Mouse (Mus musculus): ENCODE data around the gene Tcea3. TPM values are rescaled to one million over a fixed set of nuclear protein-coding genes. Genes with fewer than 3 reads are reported as not detected.
A peak's percentile ranks its signal among the peaks of the same experiment; 100 is the strongest.

The Tcea3 gene
- polyA plus RNA-seq, 1 experiment from 2014 or later = 3.5 TPM

GRCm38 (mm10) chr4:136284455-136284854 is 36.9 kb downstream of the Tcea3 start, which contains the start of gene Zfp46:
Gene Zfp46, plus strand, starts transcription at chr4:136284683.
- H3K4me2 ChIP-seq (replicated peaks) = peak within 1 kb of the TSS; percentile 71
- peak within 1 kb of the TSS; percentile 53 for H3K9ac ChIP-seq (replicated peaks)
- peaks cover 44% of the 10 kb centered on the region for H3K4me1 ChIP-seq
- peaks cover 20% of the 10 kb centered on the region for H3K36me3 ChIP-seq
- peak within 1 kb of the TSS; percentile 90 for H3K27ac ChIP-seq (replicated peaks)
- no peak for ATAC-seq (ENCODE audit: low FRiP score, low read depth)
- H3K4me3 ChIP-seq = peak within 1 kb of the TSS; percentile 68
- peaks cover 11% of the 10 kb centered on the region for H3K27me3 ChIP-seq
- 31% methylated on average over 5 of the region's 5 CpGs for WGBS
- H3K9me3 ChIP-seq = peaks cover 10% of the 10 kb centered on the region; the same call in 1 of the 2 replicates

GRCm38 (mm10) chr4:136284891-136285290 is 37.4 kb downstream of the Tcea3 start:
- 31% methylated on average over 6 of the region's 6 CpGs for WGBS
- Histone ChIP-seq H3K27me3 (peaks cover 16% of the 10 kb centered on the region), H3K27ac (replicated peaks) (peak overlapping the region; percentile 90), H3K4me1 (peaks cover 47% of the 10 kb centered on the region), H3K4me2 (replicated peaks) (peak overlapping the region; percentile 71), H3K4me3 (peak overlapping the region; percentile 68), H3K36me3 (peaks cover 20% of the 10 kb centered on the region), H3K9me3 (peaks cover 10% of the 10 kb centered on the region; the same call in 1 of the 2 replicates), H3K9ac (replicated peaks) (peak overlapping the region; percentile 53)
- no peak for ATAC-seq (ENCODE audit: low FRiP score, low read depth)

DNA sequence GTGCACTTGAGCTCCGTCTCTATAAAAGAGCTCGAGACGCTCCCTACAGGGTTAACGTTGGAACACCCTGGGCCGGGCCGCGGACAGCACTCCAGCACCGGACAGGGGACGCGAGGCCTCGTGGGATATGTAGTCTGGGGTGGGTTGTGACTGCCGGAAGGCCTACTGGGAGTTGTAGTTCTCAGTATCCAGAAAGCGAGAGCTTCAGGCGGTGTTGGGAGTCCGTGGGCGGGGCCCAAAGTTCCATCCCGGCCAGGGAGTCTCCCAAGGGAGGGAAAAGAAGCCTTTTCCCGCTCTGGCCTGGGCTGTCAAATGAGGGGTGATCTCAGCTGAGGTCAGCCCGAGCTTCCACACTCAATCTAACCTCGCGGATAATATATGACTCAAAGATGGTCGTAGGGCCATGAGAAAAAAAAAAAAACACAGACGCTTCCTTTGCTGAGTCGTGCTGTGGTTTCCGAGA is 37.9 kb downstream of the Tcea3 start:
- Histone ChIP-seq H3K27me3 (peaks cover 21% of the 10 kb centered on the region), H3K9ac (replicated peaks) (peak overlapping the region; percentile 53), H3K36me3 (peaks cover 24% of the 10 kb centered on the region), H3K4me1 (peaks cover 52% of the 10 kb centered on the region), H3K4me3 (peak overlapping the region; percentile 68), H3K27ac (replicated peaks) (peak overlapping the region; percentile 90), H3K4me2 (replicated peaks) (peak overlapping the region; percentile 71), H3K9me3 (peaks cover 10% of the 10 kb centered on the region; the same call in 1 of the 2 replicates)
- ATAC-seq (ENCODE audit: low FRiP score, low read depth) = peak; percentile 93
- under 1% methylated on average over 25 of the region's 25 CpGs for WGBS

DNA sequence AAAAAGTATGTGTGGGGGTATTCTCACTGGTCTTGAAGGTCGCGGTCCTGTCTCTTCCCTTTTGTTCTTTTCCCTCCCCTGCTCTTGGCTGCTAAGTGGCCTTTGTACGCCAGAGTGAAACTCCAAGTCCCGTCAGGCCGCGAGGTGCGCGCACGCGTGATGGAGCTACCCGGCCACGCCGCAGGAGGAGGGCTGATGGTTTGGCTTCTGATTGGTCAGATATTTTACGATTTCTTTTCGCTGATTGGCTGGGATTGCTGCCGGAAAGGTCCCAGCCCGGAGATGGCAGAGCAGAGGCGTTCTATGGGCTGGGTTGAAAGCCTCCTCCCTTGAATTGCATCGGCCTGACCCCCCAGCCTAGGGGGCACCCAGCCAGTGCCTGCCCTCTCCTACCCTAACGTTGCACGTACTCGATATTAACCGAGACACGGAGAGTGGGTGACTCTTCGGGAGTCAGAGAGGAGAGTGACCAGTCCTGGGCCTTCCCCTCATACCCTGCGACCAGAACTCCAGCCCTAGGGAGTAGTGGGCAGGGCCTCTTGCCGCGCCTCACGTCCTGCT is 38.4 kb downstream of the Tcea3 start:
- peaks cover 30% of the 10 kb centered on the region for H3K36me3 ChIP-seq
- peaks cover 56% of the 10 kb centered on the region for H3K4me1 ChIP-seq
- H3K4me3 ChIP-seq = peak overlapping the region; percentile 68
- H3K27me3 ChIP-seq = peaks cover 26% of the 10 kb centered on the region
- peak overlapping the region; percentile 90 for H3K27ac ChIP-seq (replicated peaks)
- H3K4me2 ChIP-seq (replicated peaks) = peak overlapping the region; percentile 71
- peak overlapping the region; percentile 73 for H3K9ac ChIP-seq (replicated peaks)
- under 1% methylated on average over 29 of the region's 29 CpGs for WGBS
- peak; percentile 86 for ATAC-seq (ENCODE audit: low FRiP score, low read depth)
- peaks cover 10% of the 10 kb centered on the region; the same call in 1 of the 2 replicates for H3K9me3 ChIP-seq

DNA sequence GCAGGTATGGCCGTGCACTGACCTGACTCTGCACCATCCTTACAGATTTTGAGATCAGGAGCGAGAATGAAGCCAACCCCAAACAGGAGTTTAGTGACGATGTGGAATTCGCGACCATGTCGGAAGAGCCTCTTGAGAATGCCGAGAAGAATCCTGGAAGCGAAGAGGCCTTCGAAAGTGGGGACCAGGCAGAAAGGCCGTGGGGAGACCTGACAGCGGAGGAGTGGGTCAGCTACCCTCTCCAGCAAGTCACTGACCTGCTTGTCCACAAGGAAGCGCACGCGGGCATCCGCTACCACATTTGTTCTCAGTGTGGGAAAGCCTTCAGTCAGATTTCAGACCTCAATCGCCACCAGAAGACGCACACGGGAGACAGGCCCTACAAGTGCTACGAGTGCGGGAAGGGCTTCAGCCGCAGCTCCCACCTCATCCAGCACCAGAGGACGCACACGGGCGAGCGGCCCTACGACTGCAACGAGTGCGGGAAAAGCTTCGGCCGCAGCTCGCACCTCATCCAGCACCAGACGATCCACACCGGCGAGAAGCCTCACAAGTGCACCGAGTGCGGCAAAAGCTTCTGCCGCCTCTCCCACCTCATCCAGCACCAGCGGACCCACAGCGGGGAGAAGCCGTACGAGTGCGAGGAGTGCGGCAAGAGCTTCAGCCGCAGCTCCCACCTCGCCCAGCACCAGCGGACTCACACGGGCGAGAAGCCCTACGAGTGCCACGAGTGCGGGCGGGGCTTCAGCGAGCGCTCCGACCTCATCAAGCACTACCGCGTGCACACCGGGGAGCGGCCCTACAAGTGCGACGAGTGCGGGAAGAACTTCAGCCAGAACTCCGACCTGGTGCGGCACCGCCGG is 42.6 kb downstream of the Tcea3 start:
- ATAC-seq (ENCODE audit: low FRiP score, low read depth) = no peak
- H3K4me2 ChIP-seq (replicated peaks) = peak overlapping the region; percentile 37
- WGBS = 24% methylated on average over 66 of the region's 66 CpGs
- H3K36me3 ChIP-seq = peaks cover 67% of the 10 kb centered on the region
- no peak overlapping the region for H3K27ac ChIP-seq (replicated peaks)
- peaks cover 32% of the 10 kb centered on the region for H3K4me1 ChIP-seq
- H3K9me3 ChIP-seq = peaks cover 10% of the 10 kb centered on the region; the same call in 1 of the 2 replicates
- peak overlapping the region; percentile 44; the same call in 1 of the 2 replicates for H3K9ac ChIP-seq (replicated peaks)
- H3K27me3 ChIP-seq = peaks cover 26% of the 10 kb centered on the region
- peak overlapping the region; percentile 20 for H3K4me3 ChIP-seq

- H3K9me3 ChIP-seq = peaks cover 10% of the 10 kb centered on the region; the same call in 1 of the 2 replicates
- H3K27me3 ChIP-seq = peaks cover 26% of the 10 kb centered on the region
- no peak overlapping the region for H3K27ac ChIP-seq (replicated peaks)
- no peak for ATAC-seq (ENCODE audit: low FRiP score, low read depth)
- 32% methylated on average over 39 of the region's 39 CpGs for WGBS
- peaks cover 32% of the 10 kb centered on the region for H3K4me1 ChIP-seq
- H3K9ac ChIP-seq (replicated peaks) = peak overlapping the region; percentile 44; the same call in 1 of the 2 replicates
- H3K4me2 ChIP-seq (replicated peaks) = peak overlapping the region; percentile 37
- H3K4me3 ChIP-seq = peak overlapping the region; percentile 20
- peaks cover 69% of the 10 kb centered on the region for H3K36me3 ChIP-seq
Observed at GRCm38 (mm10) chr4:136290781-136291595, 43.5 kb downstream of the Tcea3 start.

- H3K4me3 ChIP-seq = no peak overlapping the region
- 97% methylated on average over 6 of the region's 6 CpGs for WGBS
- H3K9ac ChIP-seq (replicated peaks) = no peak overlapping the region
- peaks cover 28% of the 10 kb centered on the region for H3K4me1 ChIP-seq
- peaks cover 26% of the 10 kb centered on the region for H3K27me3 ChIP-seq
- peaks cover 71% of the 10 kb centered on the region for H3K36me3 ChIP-seq
- H3K27ac ChIP-seq (replicated peaks) = no peak overlapping the region
- H3K9me3 ChIP-seq = peaks cover 10% of the 10 kb centered on the region; the same call in 1 of the 2 replicates
- H3K4me2 ChIP-seq (replicated peaks) = no peak overlapping the region
- ATAC-seq (ENCODE audit: low FRiP score, low read depth) = no peak
Observed at GRCm38 (mm10) chr4:136291692-136292091, 44.2 kb downstream of the Tcea3 start.

GRCm38 (mm10) chr4:136295941-136296340 is 48.4 kb downstream of the Tcea3 start:
- Histone ChIP-seq H3K36me3 (peaks cover 41% of the 10 kb centered on the region), H3K9ac (replicated peaks) (no peak overlapping the region), H3K4me3 (no peak overlapping the region), H3K4me1 (peaks cover 7% of the 10 kb centered on the region), H3K4me2 (replicated peaks) (no peak overlapping the region), H3K27ac (replicated peaks) (no peak overlapping the region), H3K9me3 (no peaks in the 10 kb centered on the region), H3K27me3 (no peaks in the 10 kb centered on the region; the same call in 1 of the 2 replicates)
- 70% methylated on average over 7 of the region's 7 CpGs for WGBS
- no peak for ATAC-seq (ENCODE audit: low FRiP score, low read depth)

DNA sequence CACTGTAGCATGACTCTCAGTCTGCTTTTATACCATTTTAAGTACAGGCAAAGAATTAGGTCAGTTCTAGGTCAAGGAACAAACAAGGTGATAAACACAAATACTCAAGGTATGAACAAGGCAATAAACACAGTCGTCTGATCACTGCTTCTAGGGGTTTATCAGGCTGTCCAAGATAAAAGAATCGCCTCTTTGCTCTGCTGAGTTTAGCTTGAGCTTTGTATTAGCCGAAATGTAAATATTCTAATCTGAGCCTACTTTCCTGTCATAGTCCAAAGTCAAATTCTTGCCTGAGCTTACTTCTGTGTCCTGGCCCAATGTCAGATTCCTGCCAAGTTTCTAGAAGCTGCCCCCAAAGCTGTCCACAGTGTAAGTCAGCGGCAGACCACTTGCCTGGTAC is 54.9 kb downstream of the Tcea3 start:
- no peak for ATAC-seq (ENCODE audit: low FRiP score, low read depth)
- H3K36me3 ChIP-seq = no peaks in the 10 kb centered on the region
- H3K4me2 ChIP-seq (replicated peaks) = no peak overlapping the region
- H3K9me3 ChIP-seq = no peaks in the 10 kb centered on the region
- H3K27ac ChIP-seq (replicated peaks) = no peak overlapping the region
- H3K9ac ChIP-seq (replicated peaks) = no peak overlapping the region
- no peaks in the 10 kb centered on the region for H3K27me3 ChIP-seq
- H3K4me1 ChIP-seq = no peaks in the 10 kb centered on the region
- 80% methylated on average over 4 of the region's 4 CpGs for WGBS
- no peak overlapping the region for H3K4me3 ChIP-seq

DNA sequence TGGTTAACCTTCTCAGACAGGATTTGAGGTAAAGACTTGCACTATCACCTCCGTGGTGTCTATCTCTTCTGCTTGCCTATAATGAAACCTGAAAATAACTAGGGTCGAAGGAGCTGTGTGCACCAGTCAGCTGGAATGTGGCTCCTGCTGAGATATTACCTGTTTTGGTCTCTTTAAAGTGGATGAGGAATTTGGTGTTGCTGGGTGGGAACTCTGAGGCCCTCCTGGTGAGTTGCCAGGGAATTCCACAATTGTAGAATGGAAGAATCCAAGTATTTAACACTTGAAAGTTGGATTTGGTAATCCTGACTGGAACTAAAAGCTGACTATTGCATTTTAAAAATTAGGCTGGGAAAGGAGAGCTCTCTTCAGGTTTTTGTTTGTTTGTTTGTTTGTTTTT is 56.7 kb downstream of the Tcea3 start:
- 37% methylated on average over 2 of the region's 2 CpGs for WGBS
- no peak for ATAC-seq (ENCODE audit: low FRiP score, low read depth)
- Histone ChIP-seq H3K9me3 (no peaks in the 10 kb centered on the region), H3K27ac (replicated peaks) (no peak overlapping the region), H3K4me2 (replicated peaks) (no peak overlapping the region), H3K9ac (replicated peaks) (no peak overlapping the region), H3K27me3 (no peaks in the 10 kb centered on the region), H3K4me1 (peaks cover 4% of the 10 kb centered on the region; the same call in 1 of the 2 replicates), H3K36me3 (no peaks in the 10 kb centered on the region), H3K4me3 (no peak overlapping the region)

DNA sequence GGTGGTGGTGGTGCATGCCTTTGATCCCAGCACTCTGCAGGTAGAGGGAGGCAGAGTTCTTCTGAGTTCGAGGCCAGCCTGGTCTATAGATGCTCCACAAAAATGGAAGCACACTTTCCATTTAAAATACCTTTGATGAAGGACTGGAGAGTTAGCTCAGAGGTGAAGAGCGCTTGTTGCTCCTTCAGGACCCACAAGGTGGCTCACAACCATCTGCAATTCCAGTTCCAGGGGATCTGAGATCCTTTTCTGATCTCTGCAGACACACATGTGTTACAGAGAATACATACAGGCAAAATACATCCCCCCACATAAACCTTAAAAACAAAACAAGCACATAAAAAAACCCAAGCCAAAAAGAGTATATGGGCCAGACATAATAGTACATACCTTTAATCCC is 60.8 kb downstream of the Tcea3 start:
- ATAC-seq (ENCODE audit: low FRiP score, low read depth) = no peak
- Histone ChIP-seq H3K4me1 (peaks cover 25% of the 10 kb centered on the region), H3K27me3 (no peaks in the 10 kb centered on the region), H3K27ac (replicated peaks) (no peak overlapping the region), H3K9ac (replicated peaks) (no peak overlapping the region), H3K36me3 (no peaks in the 10 kb centered on the region), H3K4me3 (no peak overlapping the region), H3K9me3 (no peaks in the 10 kb centered on the region), H3K4me2 (replicated peaks) (no peak overlapping the region)
- WGBS = 45% methylated on average over 2 of the region's 2 CpGs

All from midbrain, embryonic 12.5 days (tissue).